Mouse (Mus musculus) thymus, postnatal 25 days (tissue): ENCODE measurements around the gene Lbhd2.

Source experiments
- DNase-seq: peaks from one replicate; pipeline ENCODE4 v3.0.0; 2022

Gene Lbhd2

GRCm38 (mm10) chr12:111411631-111412355, 5.2 kb downstream of the Lbhd2 start:
- DNase-seq, result no peak

- no peak for DNase-seq
These were observed 6.1 kb downstream of the Lbhd2 start for GRCm38 (mm10) chr12:111412581-111413284.

- peak; percentile 76 for DNase-seq
These were observed 6.7 kb downstream of the Lbhd2 start for GRCm38 (mm10) chr12:111413300-111413699.

DNA sequence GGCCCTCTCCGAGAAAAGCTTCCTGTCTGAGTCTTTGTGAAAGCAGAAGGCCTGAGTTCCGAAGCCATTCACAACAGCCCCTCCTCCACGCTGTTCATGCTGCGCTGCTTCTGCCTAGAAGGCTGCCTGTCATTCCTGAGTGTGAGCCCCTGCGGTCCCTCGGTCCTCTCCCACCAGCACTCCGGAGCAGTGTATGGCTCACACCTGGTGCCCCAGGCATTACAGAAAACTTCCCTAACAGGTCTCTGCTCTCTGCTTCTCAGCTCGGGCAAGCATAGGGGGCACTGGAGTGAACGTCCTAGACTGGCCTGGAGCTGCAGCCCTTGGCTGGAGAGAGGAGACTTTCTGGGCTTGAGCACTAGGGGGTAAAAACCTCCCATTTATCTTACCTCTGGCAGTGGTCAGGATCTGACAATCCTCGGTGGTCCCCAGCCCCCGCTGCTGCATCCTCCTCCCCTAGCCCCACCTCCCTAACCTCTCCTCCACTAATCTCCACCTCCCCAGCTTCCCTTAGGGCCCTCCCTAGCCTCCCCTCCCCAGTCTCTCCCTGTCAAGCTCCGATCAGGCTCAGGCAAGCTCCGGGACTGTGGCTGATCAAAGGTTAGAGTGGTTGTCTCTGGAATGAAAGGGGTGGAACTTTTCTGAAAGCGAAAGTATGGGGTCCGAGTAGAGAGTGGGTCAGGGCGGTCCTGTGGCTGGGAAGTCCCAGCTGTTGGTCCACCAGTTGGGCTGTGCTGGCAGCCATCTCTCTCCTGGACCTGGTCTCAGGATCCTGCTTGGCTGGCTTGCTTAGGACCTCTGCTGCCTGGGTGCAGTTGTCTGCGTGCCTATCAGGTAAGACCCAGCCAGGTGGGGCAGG, 10.5 kb downstream of the Lbhd2 start, which contains the start of gene Exoc3l4:
TSS of gene Exoc3l4 (plus strand) at position 97 of the 859 bp plus-strand sequence.
- DNase-seq, result no peak

GRCm38 (mm10) chr12:111419918-111420317, 13.3 kb downstream of the Lbhd2 start:
- DNase-seq, result no peak

GRCm38 (mm10) chr12:111420946-111421709, 14.5 kb downstream of the Lbhd2 start:
- no peak for DNase-seq

DNA sequence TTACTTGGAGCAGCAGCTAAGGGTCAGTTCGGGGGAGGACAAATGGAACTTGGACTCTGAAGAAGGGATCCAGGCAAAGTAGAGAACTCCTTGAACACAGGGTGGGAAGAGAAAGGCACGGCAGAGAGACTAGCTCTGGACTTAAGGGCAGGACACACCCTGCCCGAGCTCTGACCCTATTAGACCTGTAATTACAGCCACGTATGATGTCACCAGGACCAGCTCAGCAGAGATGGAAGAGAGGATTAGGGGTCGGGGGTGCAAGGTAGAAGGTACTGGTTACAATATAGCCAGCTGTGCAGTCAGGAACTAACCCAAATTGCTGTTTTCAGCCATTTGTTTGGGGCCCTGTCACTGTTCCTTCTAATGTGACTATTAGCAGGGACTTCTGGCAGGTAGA, 16.2 kb downstream of the Lbhd2 start:
- DNase-seq, result no peak

DNA sequence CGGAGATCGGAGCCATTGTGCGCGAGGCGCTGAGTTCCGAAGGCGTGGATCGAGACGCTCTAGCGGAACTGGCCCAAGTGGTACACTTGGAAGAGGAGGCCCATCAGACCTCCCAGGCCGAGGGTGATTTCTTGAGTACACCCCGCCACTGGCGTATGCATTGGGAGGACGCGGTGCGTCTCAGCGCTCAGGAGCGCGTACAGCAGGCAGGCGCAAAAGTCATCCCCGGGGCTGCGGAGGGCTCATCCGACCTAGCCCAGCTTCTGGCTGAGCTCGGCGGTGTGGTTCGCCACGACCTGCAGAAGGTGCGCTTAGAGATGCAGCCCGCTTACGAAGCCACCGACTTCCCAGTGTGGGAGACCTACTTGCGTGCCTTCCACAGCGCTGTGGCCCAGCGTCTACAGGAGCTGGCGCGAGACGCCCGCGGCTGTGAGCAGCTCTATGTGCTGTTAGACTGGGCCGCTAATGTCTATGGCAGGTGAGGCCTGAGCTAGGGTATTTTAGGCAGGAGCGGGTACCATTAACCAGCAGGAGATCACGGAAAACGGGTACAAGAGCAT, 17.0 kb downstream of the Lbhd2 start:
- DNase-seq, result no peak

- DNase-seq, result no peak
These were observed 17.9 kb downstream of the Lbhd2 start for GRCm38 (mm10) chr12:111424547-111424946.

DNA sequence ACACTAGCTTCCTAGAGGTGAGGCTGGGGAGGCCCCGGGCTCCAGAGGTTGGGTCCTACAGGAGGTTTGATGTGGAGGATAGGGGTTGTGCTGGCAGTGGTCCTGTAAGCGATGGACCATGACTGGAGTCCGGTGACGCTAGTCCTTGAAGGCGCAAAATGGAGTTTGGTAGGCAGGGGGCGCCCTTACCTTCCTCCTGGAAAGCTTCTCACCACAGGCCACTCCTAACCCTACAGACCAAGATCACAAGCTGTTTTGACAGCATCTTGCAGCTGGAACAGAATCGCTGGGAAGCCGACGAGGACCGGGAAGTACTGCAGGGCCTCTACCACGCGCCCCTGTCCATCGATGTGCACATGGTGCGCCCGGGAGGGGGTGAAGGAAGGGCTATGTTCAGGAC, 18.6 kb downstream of the Lbhd2 start:
- DNase-seq, result peak; percentile 65

- peak; percentile 87 for DNase-seq
These were observed 19.3 kb downstream of the Lbhd2 start for GRCm38 (mm10) chr12:111425789-111426460.

DNA sequence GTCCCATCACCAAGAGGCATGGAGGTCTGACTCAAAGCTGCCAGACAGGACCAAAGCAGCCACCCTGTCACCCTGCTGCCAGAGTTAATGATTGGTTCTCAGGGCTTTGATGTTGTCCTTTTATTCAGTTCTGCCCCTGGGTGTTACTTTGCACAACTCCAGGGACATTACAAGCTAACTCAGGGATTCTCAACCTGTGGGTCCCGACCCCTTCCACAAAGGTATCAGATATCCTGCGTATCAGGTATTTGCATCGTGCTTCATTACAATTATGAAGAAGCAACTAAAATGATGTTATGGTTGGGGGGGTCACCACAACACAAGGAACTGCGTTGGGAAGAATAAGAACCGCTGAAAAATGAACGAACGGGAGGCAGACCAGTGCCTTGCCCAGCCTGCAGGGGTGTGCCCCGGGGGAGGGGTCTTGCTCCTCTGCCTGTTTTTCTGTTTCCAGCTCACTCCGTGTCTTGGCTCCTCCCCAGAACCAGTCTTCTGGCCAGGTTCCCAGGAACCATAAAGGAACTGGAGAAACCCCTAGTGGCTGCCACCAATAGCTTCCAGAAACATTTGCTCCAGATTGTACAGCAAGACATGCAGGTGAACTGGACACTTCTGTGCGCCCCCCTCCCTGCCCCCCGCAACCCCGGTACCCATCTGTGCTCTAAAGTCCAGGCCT, 21.0 kb downstream of the Lbhd2 start:
- DNase-seq, result no peak

- DNase-seq, result no peak
These were observed 21.8 kb downstream of the Lbhd2 start for GRCm38 (mm10) chr12:111428364-111428763.

GRCm38 (mm10) chr12:111428961-111429911, 22.6 kb downstream of the Lbhd2 start:
- DNase-seq, result no peak

DNA sequence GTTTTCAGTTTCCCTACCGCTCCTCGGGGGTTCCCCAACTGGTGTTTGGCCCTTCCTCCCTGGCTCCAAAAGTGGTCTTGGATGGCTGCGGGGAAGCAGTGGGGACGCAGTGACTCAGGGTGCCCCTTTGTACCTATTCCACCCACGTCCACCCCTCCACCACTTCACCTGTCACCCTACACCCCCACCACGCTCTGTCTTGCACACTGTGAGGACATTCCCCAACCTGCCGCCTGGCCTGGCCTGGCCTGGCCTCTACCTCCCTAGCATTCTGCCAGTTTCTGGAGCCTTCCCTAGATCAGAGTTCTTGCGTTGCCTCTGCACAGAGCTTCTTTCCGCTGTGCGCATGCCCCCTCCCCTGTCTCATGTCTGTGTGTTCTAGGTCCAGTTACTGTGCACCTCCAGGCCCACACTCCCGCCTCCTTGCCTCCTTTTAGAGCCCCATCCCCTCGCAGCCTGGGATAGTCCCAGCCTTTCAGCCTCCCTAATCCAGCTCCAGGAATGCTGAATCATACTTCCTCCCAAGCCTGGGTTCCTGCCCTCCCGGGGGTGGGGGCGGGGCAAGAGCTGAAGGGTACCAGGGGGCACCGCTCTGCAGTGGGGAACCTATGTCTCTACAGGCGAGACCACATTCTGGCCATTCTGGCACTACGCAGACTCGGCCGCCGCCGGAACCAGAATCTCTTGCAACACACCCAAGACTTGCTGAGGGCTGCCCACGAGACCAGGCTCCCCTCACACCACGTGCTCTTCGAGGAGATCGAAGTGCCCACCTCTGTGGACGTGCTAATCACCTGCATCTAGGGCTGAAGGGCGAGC, 23.6 kb downstream of the Lbhd2 start:
- no peak for DNase-seq

DNA sequence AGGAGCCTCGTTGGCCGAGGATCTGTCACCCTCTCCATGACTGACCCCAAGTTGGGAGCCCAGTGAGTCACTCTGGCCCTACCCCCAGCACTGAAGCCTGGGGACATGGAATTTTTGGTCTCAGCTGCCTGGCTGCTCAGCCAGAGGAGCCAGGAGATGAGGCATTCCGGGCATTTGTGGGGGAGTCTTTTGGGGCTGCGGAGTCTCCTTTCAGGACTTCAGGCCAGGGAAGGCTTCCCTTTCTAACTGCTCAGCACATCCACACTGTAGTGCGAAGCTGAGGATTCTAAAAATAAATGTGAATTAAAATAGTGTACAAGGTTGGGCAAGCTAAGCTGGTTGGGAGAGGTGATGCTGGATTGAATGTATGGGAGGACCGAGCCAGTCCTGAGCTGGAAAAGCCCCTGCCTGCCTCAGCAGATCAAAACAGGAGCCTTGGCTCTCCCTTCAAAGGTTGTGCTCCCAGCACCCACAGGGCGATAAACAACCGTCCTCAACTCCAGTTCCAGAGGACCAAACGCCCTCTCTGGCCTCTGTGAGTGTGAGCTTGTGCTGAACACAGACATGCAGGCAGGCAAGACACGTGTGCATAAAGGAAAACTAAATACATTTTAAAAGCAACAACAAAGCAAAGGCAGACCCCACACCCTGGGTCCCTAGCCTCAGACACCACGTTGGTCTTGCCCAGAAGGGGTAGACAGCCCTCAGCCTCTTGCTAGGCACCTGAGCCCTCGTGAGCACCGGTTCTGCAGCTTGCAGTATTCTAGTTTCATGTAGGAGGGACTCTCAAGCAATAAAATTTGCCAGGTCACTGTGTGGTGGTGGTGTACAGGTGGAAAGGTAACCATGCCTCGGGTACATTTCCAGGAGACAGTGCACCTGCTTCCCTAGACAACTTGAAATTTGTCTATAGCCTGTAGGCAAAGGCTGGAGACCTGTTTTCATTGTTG, 24.5 kb downstream of the Lbhd2 start:
- DNase-seq, result no peak

GRCm38 (mm10) chr12:111432097-111432496, 25.5 kb downstream of the Lbhd2 start:
- DNase-seq, result no peak
